In genomic region chr7:3193905-3194304, GRCm38 (mm10) we compare ENCODE assay signal across 9 mouse cellular contexts. TPM values are rescaled to one million over a fixed set of nuclear protein-coding genes. Genes with fewer than 3 reads are reported as not detected.
DNase-seq lines count a peak whose midpoint lies in the region; ATAC-seq and TF ChIP-seq lines count a peak whose summit lies in the region.
"Had no signal": no experiment of that assay in that cellular context is flagged by ENCODE, and none has a peak within 500 bp of the region (broad histone marks: within the 10 kb centered on the region; RNA-seq: fewer than 3 reads in every experiment).

No protein-coding gene starts in this region.

- H3K4me3 ChIP-seq in bone marrow macrophage, adult 2 months (ENCODE audit: insufficient read depth, low read length), result no peak overlapping the region
- H3K4me3 ChIP-seq in neural tube, embryonic 11.5 days (ENCODE audit: low read depth, low read length), result no peak overlapping the region

- no peak overlapping the region for H3K4me2 ChIP-seq in neural tube, embryonic 11.5 days (ENCODE audit: low read depth)

- H3K9me3 ChIP-seq in neural tube, embryonic 11.5 days (ENCODE audit: control insufficient read depth, low read length), result 0 out of 2 replicates have a peak, but pooled peaks cover 4% of the 10 kb centered on the region

- H3K36me3 ChIP-seq in neural tube, embryonic 11.5 days (ENCODE audit: control insufficient read depth, insufficient read depth, low read length), result no peaks in the 10 kb centered on the region

- no peak for ATAC-seq in neural tube, embryonic 11.5 days (ENCODE audit: insufficient read depth, low FRiP score, low TSS enrichment)

- no peaks in the 10 kb centered on the region for H3K4me1 ChIP-seq in bone marrow macrophage, adult 2 months (ENCODE audit: control insufficient read depth, insufficient read depth, low read length)
- H3K4me1 ChIP-seq in neural tube, embryonic 11.5 days (ENCODE audit: control insufficient read depth, insufficient read depth, low read length), result no peaks in the 10 kb centered on the region

- no peaks in the 10 kb centered on the region for H3K27me3 ChIP-seq in neural tube, embryonic 11.5 days (ENCODE audit: control insufficient read depth, insufficient read depth, low read length)

- H3K9ac ChIP-seq in neural tube, embryonic 11.5 days (ENCODE audit: low read length), result no peak overlapping the region

- no peak overlapping the region for H3K27ac ChIP-seq in bone marrow macrophage, adult 2 months (ENCODE audit: insufficient read depth, low read depth, low read length)
- H3K27ac ChIP-seq in neural tube, embryonic 11.5 days (ENCODE audit: low read depth, low read length), result no peak overlapping the region

- TF ChIP-seq POLR2A in bone marrow macrophage, adult 2 months (IDR thresholded peaks at IDR 0.05; ENCODE audit: borderline replicate concordance, low read depth, low read length), result no peak

- peak; percentile 70 for TF ChIP-seq CTCF in bone marrow macrophage, adult 2 months (IDR thresholded peaks at IDR 0.05; ENCODE audit: low read depth, low read length)

- WGBS in large intestine, adult 2 months, result 9% methylated on average over 6 of the region's 6 CpGs
- WGBS in neural tube, embryonic 11.5 days, result 14% methylated on average over 6 of the region's 6 CpGs

- peak; percentile 3 for DNase-seq in cerebellum, adult 9-10 months
- DNase-seq in cerebellum, adult 11 months, result no peak
- peak; percentile 35 to 64 for DNase-seq in left cerebral cortex, adult 18-20 months (ENCODE audit: low spot score in 2 of 2)
- DNase-seq in left cerebral cortex, adult 11 months (ENCODE audit: low spot score), result no peak
- peak; percentile 13 for DNase-seq in large intestine, adult 2 months (ENCODE audit: low read depth, low spot score)
- DNase-seq in neural tube, embryonic 11.5 days (ENCODE audit: low spot score), result peak; percentile 41
- no peak for DNase-seq in spleen, postnatal 4 days (ENCODE audit: low spot score in 2 of 2)

RNA-seq across cellular contexts. Expression of gene AU018091, which starts 24.9 kb away (rescaled TPM):
- total RNA-seq in left cerebral cortex, adult 18-20 months (2021), result not detected
- not detected in 2 replicates for polyA plus RNA-seq in bone marrow macrophage, adult 2 months (2012; ENCODE audit: insufficient read depth, insufficient read length, missing spikeins)
- polyA plus RNA-seq in large intestine, adult 2 months (2012; rRNA removed), result not detected in 2 replicates
- 0.11 TPM in 1 of 2 replicates, not detected in the other for polyA plus RNA-seq in neural tube, embryonic 11.5 days (2014; fragmentation: Nextera tagmentation; extraction: Ambion mirVana)
- polyA plus RNA-seq: liver, embryonic 16.5 days had no signal

RNA-seq across cellular contexts. Expression of gene Nlrp12, which starts 55.6 kb away (rescaled TPM):
- total RNA-seq in left cerebral cortex, adult 18-20 months (2021), result not detected
- polyA plus RNA-seq in bone marrow macrophage, adult 2 months (2012; ENCODE audit: insufficient read depth, insufficient read length, missing spikeins), result not detected in 2 replicates
- 0.12 TPM in 1 of 2 replicates, not detected in the other for polyA plus RNA-seq in large intestine, adult 2 months (2012; rRNA removed)
- not detected in 2 replicates for polyA plus RNA-seq in neural tube, embryonic 11.5 days (2014; fragmentation: Nextera tagmentation; extraction: Ambion mirVana)

Comparison
In these comparisons a context has a peak if more than half of its experiments do, and no peak if none do; other contexts are left out.
1. DNase-seq: peak in cerebellum, adult 9-10 months (single experiment), left cerebral cortex, adult 18-20 months (2 of 2), large intestine, adult 2 months (single experiment) and neural tube, embryonic 11.5 days (single experiment); none in cerebellum, adult 11 months (single experiment), left cerebral cortex, adult 11 months (single experiment) and spleen, postnatal 4 days (0 of 2).